Mouse (Mus musculus): ENCODE measurements around the gene Sytl2. TPM values are rescaled to one million over a fixed set of nuclear protein-coding genes. Genes with fewer than 3 reads are reported as not detected.

The Sytl2 gene
- total RNA-seq (2021): 4.2 and 4.5 TPM in 2 replicates
- long read RNA-seq, partial matches to known transcripts: 0 of 3 reads
- long read RNA-seq, other reads (novel, unspliced or antisense): 2 of 3 reads

- peak; percentile 73 for DNase-seq
Observed at GRCm38 (mm10) chr7:90301942-90302646, at the start of gene Sytl2. Sytl2 (plus strand) TSS chr7:90302252.

GRCm38 (mm10) chr7:90252946-90253345, 49.1 kb upstream of the Sytl2 start:
- DNase-seq: no peak

DNA sequence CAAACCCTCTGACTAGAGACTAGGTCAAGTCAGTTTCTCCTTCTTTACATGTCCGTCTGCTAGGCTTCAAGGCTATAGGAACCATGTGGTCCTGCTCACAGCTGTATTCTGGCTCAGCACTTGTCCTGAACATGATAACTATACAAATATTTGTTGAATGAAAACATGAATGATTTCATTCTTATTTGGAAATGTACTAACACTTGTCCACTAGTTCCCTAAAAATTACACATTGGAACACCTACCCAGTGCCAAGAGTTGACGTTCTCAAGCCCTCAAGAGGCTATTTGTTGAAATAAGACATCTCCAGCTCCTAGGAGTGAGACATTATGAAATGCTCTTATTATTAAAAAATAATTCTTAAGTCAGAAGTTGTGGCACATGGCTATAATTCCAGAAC, 43.4 kb upstream of the Sytl2 start:
- no peak for DNase-seq

DNA sequence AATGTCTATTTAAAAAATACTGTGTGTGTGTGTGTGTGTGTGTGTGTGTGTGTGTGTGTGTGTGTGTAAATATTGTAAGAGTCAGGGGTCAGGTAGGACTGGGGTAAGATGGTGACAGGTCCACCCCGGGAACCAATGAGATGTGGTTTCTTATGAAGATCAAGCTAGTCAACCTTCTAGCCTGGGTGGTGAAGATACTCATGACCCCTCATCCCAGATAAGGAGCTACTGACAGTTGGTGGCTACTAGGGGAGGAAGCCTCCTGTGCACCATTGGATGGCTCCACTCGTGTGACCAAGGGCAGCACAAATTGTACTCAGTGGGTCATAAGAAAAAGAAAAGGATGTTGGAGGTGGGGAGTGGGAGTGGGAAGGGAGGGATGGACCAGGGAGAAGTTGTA, 42.2 kb upstream of the Sytl2 start:
- DNase-seq: no peak

- no peak for DNase-seq
Observed at GRCm38 (mm10) chr7:90261902-90262599, 40.0 kb upstream of the Sytl2 start.

GRCm38 (mm10) chr7:90265289-90265970, 36.6 kb upstream of the Sytl2 start, which contains the start of gene Ccdc83:
Ccdc83 (minus strand) TSS chr7:90265777.
- peak; percentile 79 for DNase-seq

DNA sequence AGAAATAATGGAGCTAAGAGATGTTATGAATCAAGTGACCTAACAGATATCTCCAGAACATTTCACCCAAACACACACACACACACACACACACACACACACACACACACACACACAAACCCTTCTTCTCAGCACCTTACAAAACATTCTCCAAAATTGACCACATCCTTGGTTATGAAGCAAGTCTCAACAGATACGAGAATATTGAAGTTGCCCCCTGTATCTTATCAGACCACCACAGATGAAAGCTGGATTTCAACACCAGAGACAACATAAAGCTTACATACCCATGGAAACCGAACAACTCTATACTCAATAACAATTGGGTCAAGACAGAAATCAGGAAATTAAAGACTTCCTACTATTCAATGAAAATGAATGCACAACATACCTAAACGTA, 31.9 kb upstream of the Sytl2 start:
- DNase-seq: no peak

GRCm38 (mm10) chr7:90274561-90275100, 27.4 kb upstream of the Sytl2 start:
- no peak for DNase-seq

DNA sequence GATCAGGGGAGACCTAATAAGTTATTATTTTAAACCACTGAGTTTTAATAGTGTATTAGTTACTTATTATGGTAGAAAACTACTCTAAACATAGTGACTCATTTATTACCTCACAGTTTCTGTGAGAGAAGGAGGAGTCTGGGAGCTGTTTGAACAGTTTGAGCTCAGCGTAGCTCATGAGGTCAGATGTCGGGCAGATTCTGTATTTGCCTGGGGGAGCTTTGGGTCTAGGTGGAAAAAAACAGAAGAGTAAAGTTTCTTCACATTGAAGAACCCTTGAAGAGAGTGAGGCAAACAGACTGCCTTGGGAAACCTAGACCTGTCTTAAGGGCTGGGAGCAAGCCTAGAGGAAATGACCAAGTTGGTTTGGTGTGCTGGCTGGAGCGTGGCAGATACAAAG, 24.8 kb upstream of the Sytl2 start:
- no peak for DNase-seq

DNA sequence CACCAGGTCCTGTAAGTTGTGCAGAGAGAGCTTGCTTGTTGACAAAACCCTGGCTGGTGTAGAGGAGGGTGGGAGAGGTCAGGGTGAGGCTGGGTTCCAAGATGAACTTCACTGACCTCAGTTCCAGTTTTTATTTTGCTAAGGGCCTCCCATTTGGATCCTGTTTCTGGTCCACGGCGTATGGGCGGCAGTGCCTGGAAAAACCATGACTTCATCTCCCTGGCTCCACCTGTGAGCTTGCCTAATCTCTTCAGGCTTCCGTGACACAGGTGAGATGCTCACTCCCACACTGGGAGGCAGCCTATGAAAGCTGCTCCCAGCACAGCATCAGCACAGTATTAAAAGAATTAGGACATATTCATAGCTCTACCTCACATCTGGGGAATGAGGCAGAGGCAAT, 24.3 kb upstream of the Sytl2 start:
- DNase-seq: no peak

GRCm38 (mm10) chr7:90279136-90279535, 22.9 kb upstream of the Sytl2 start:
- no peak for DNase-seq

GRCm38 (mm10) chr7:90280274-90280875, 21.7 kb upstream of the Sytl2 start:
- DNase-seq: peak; percentile 37

DNA sequence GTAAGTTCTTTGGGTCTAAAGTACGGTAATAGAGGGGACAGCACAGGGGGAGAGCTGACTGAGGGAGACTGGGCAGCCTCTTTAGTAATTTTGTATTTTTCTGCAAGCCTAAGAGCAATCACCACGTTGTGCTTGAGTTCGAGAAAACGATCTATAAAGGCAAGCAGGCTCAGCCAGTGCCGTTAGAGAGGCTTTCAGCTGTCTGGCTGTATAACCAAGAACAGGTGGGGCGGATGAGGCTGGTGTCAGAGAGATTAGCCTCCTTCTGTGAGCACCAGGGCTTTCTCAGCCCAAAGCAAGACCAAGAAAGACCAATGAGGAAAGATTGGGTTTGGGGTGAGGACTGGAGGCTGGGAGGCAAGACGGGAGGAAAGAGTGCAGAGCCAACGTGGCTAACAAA, 21.2 kb upstream of the Sytl2 start:
- no peak for DNase-seq

GRCm38 (mm10) chr7:90281759-90282546, 20.1 kb upstream of the Sytl2 start:
- no peak for DNase-seq

DNA sequence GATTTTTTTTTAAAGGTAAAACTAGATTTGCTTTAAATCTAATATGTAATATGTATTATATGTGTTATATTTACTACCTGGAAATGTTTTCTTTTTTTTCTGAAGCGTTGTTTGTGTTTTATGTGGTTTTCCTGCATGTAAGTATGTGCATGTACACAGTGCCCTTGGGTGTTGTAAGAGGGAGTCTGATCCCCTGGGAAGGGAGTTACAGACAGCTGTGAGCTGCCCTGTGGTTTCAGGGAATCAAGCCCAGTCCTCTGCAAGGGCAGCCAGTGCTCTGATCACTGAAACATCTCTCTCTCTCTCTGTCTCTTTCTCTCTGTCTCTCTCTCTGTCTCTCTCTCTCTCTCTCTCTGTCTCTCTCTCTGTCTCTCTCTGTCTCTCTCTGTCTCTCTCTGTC, 19.3 kb upstream of the Sytl2 start:
- no peak for DNase-seq

DNA sequence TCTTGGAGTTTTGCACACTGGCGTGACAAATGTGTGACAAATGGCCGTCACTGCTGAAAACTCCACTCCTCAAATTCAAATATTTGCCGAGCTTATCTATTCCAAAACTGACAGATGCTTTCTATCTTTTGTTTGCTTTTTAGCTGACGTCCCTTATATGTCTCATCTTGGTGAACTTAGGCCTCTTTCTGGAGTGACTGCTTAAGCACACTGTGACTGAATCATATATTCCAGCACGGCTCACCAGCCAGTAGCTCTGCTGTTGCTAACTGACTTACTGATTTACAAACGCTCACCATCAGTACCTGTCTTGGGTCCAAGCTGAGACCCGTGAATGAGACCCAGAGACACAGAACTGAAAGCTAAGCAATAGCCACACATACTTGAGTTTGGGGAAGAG, 17.3 kb upstream of the Sytl2 start:
- no peak for DNase-seq

DNA sequence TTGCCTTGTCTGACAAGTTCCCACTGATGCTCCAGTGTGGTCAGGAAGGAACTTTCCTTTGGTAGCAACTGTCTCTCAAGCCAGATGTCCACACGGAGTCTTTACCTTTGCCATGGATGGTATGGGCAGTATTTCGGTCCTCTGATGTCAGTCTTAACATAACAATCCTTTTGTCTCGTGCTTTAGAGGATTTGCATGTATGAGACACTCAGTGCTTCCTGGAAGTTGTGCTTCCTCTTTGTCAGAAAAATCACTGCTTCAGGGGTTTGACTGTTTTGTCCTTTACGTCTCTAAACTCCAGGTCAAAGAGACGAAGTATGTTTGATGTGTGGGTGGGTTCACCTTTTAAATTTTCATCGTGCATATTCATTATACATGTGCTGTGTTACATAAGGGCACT, 10.2 kb upstream of the Sytl2 start:
- DNase-seq: no peak

DNA sequence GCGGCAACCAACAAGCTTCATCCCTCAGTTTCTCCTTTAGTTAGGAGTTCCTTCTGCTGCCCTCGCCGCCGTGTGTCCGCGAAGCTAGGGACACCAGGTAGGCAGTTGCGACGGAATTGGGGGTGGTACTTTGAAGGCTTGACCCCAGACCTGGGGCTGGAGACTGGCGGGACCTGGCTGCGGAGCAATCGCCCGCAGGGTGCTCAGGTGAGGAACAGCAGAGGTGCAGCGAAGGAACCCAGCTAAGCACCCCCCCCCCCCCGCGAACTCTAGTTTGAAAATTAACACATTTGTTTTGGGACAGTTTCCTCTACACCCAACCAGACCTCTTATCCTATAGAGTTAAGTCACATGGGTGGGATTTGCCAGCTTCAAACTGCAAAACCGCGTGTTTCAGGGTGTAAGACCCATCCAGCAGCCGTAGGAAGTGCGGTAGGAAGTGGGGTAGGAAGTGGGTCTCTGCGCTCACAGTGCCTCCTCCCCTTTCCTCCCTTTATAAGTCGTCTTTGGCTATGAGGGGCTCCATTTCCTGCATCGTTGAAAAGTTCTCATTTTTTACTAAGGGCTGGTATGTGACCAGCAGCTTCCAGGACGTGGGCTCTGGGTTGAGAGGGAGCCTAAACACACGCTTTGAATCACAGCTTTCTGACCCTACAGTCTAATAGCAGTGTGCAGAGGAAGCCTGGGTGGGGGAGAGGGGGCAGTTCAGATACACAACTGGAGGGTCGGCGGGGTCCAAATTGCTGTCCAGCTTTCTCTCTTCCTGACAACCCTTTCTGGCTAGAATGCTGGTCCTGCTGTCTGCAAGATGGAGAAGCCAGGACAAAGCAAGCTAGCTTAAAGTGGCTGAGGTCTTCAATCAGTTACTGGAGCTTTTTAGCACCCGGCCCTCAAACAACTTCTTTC, 848 bp downstream of the Sytl2 start:
- no peak for DNase-seq

DNA sequence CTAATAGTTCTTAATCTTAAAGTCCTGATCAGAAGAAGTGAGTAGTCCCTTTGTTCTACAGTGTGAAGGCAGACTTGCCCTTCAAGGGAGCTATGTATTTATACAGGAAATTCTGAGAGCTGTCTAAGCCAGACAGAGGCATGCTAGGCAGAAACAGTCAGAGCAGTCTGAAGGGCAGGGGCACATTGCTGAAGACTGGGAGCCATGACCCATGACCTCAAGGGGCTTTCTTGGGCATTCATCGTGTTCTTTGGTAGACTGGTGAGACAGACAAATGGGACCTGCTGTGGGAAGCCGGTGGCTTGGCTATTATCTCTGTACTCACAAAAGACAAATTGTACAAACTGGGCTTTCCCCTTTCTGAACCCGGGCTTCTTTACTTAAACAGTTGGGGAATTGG, 4.0 kb downstream of the Sytl2 start:
- no peak for DNase-seq

GRCm38 (mm10) chr7:90306968-90307367, 4.9 kb downstream of the Sytl2 start:
- DNase-seq: no peak

DNA sequence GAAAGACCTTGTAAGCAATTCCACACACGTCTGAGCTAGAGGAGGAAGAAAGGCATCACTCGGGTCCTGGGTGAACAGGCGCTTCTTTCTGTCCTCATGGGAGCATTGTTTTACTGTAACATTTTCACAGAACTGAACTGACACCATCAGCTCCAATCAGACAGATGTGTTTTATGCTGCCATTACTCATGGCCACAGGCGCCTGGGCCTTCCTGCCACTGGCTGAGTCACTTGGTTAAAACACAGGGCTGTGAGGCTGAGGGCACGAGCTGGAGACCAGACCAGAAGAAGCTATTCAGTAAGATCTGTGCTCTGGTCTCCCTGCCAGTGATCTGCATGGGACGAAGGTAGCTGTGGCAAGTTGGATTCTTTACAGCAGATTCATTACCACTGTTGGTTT, 6.0 kb downstream of the Sytl2 start:
- DNase-seq: peak; percentile 12
